Mouse (Mus musculus) small intestine, adult 2 months (tissue): ENCODE results near the gene Txn2. TPM values are rescaled to one million over a fixed set of nuclear protein-coding genes. Genes with fewer than 3 reads are reported as not detected.

ENCODE experiments used
- H3K27ac ChIP-seq: fragments of 200-500 bp; 2 replicates; pipeline ENCODE4 v1.5.1; 2012; ENCODE audit warnings: low read depth, low read length, control low read depth, inconsistent platforms; ENCODE audit not compliant: insufficient read depth
- H3K27me3 ChIP-seq: fragments of 200-500 bp; 2 replicates; pipeline ENCODE4 v1.6.1; 2012; ENCODE audit warnings: mild to moderate bottlenecking, moderate library complexity, low read length, inconsistent platforms; ENCODE audit not compliant: control insufficient read depth, insufficient read depth
- H3K36me3 ChIP-seq: fragments of 200-500 bp; 2 replicates; pipeline ENCODE4 v1.6.1; 2012; ENCODE audit warnings: mild to moderate bottlenecking, low read length, control low read depth, inconsistent platforms; ENCODE audit not compliant: control insufficient read depth, insufficient read depth
- H3K4me1 ChIP-seq: fragments of 200-500 bp; 2 replicates; pipeline ENCODE4 v1.6.1; 2012; ENCODE audit warnings: low read length, inconsistent platforms, mixed read lengths; ENCODE audit not compliant: control insufficient read depth, insufficient read depth, insufficient read length
- H3K4me3 ChIP-seq: fragments of 200-500 bp; 2 replicates; pipeline ENCODE4 v1.5.1; 2012; ENCODE audit warnings: low read depth, mild to moderate bottlenecking, control low read depth, inconsistent platforms, low read length, moderate library complexity
- CTCF ChIP-seq: fragments of 200-500 bp; IDR thresholded peaks from 2 replicates; pipeline ENCODE4 v1.5.1; 2012; ENCODE audit warnings: low read depth, mild to moderate bottlenecking, control low read depth, inconsistent platforms, low read length, moderate library complexity, mixed read lengths; ENCODE audit not compliant: insufficient replicate concordance, insufficient read length; ENCODE audit errors: extremely low read depth
- POLR2A ChIP-seq: fragments of 200-500 bp; IDR thresholded peaks from 2 replicates; pipeline ENCODE4 v1.6.1; 2012; ENCODE audit warnings: low read depth, mild to moderate bottlenecking, control low read depth, inconsistent platforms, low read length, moderate library complexity
- WGBS: fragments of 180-500 bp; shearing (Covaris S2); methylation state at CpG from one replicate; pipeline ENCODE4 v1.1.7; 2018; 5-methylcytosine and 5-hydroxymethylcytosine counted together
- polyA plus RNA-seq: library from polyadenylated mRNA; depleted of rRNA; stranded (reverse); fragments of >200 nt; gene quantifications from 2 replicates; pipeline ENCODE4 v1.2.3, GENCODE M21; 2012

Txn2 gene
- polyA plus RNA-seq, 1 experiment = 222 TPM

GRCm38 (mm10) chr15:77962447-77962846 lies 33.6 kb upstream of the Txn2 start:
- TF ChIP-seq POLR2A = no peak
- TF ChIP-seq CTCF = no peak
- Histone ChIP-seq H3K27me3 (no peaks in the 10 kb centered on the region), H3K4me3 (no peak overlapping the region), H3K4me1 (no peaks in the 10 kb centered on the region), H3K36me3 (peaks cover 89% of the 10 kb centered on the region), H3K27ac (no peak overlapping the region)
- WGBS = 95% methylated on average over 5 of the region's 5 CpGs

- peaks cover 3% of the 10 kb centered on the region; the same call in 1 of the 2 replicates for H3K27me3 ChIP-seq
- no peak for TF ChIP-seq CTCF
- TF ChIP-seq POLR2A = no peak
- peaks cover 13% of the 10 kb centered on the region for H3K4me1 ChIP-seq
- no peak overlapping the region for H3K4me3 ChIP-seq
- H3K36me3 ChIP-seq = peaks cover 72% of the 10 kb centered on the region
- WGBS = 86% methylated on average over 6 of the region's 6 CpGs
- H3K27ac ChIP-seq = no peak overlapping the region
Measured at GRCm38 (mm10) chr15:77960693-77961092, 31.9 kb upstream of the Txn2 start.

GRCm38 (mm10) chr15:77958071-77958470 lies 29.3 kb upstream of the Txn2 start:
- H3K4me3 ChIP-seq = no peak overlapping the region
- 57% methylated on average over 3 of the region's 3 CpGs for WGBS
- no peak overlapping the region for H3K27ac ChIP-seq
- peaks cover 46% of the 10 kb centered on the region for H3K36me3 ChIP-seq
- TF ChIP-seq POLR2A (no peak), CTCF (no peak)
- H3K4me1 ChIP-seq = peaks cover 14% of the 10 kb centered on the region
- peaks cover 5% of the 10 kb centered on the region; the same call in 1 of the 2 replicates for H3K27me3 ChIP-seq

- no peak overlapping the region for H3K27ac ChIP-seq
- 37% methylated on average over 5 of the region's 5 CpGs for WGBS
- no peak for TF ChIP-seq POLR2A
- no peak for TF ChIP-seq CTCF
Measured at GRCm38 (mm10) chr15:77957625-77958024, 28.8 kb upstream of the Txn2 start.

GRCm38 (mm10) chr15:77956404-77956901 lies 27.6 kb upstream of the Txn2 start, which contains the start of gene Foxred2:
TSS of gene Foxred2 (minus strand) at chr15:77956722.
- Histone ChIP-seq H3K4me1 (peaks cover 14% of the 10 kb centered on the region), H3K4me3 (peak within 1 kb of the TSS; percentile 68), H3K27me3 (peaks cover 5% of the 10 kb centered on the region; the same call in 1 of the 2 replicates), H3K27ac (no peak within 1 kb of the TSS), H3K36me3 (peaks cover 29% of the 10 kb centered on the region)
- WGBS = under 1% methylated on average over 39 of the region's 39 CpGs
- TF ChIP-seq CTCF (no peak), POLR2A (no peak)

More at GRCm38 (mm10) chr15:77957625-77958024, 28.8 kb upstream of the Txn2 start:
- Histone ChIP-seq H3K4me1 (peaks cover 14% of the 10 kb centered on the region), H3K27me3 (peaks cover 5% of the 10 kb centered on the region; the same call in 1 of the 2 replicates), H3K4me3 (no peak overlapping the region), H3K36me3 (peaks cover 41% of the 10 kb centered on the region)

- TF ChIP-seq POLR2A = no peak
- no peak for TF ChIP-seq CTCF
- Histone ChIP-seq H3K27ac (no peak overlapping the region), H3K36me3 (peaks cover 22% of the 10 kb centered on the region), H3K4me3 (peak overlapping the region; percentile 68), H3K27me3 (peaks cover 5% of the 10 kb centered on the region; the same call in 1 of the 2 replicates), H3K4me1 (peaks cover 14% of the 10 kb centered on the region)
- 14% methylated on average over 52 of the region's 52 CpGs for WGBS
Measured at GRCm38 (mm10) chr15:77955440-77956403, 26.9 kb upstream of the Txn2 start.

- peaks cover 5% of the 10 kb centered on the region; the same call in 1 of the 2 replicates for H3K27me3 ChIP-seq
- H3K27ac ChIP-seq = no peak overlapping the region
- peaks cover 14% of the 10 kb centered on the region for H3K4me1 ChIP-seq
- no peak overlapping the region for H3K4me3 ChIP-seq
- 92% methylated on average over 2 of the region's 2 CpGs for WGBS
- TF ChIP-seq POLR2A (no peak), CTCF (no peak)
- peaks cover 9% of the 10 kb centered on the region for H3K36me3 ChIP-seq
Measured at GRCm38 (mm10) chr15:77954362-77954761, 25.6 kb upstream of the Txn2 start.
